Mouse (Mus musculus) olfactory bulb, adult 2 months (tissue): ENCODE data around the gene Stard3. TPM values are rescaled to one million over a fixed set of nuclear protein-coding genes. Genes with fewer than 3 reads are reported as not detected.

ENCODE experiments used
- H3K27ac ChIP-seq: fragments of 200-500 bp; 2 replicates; pipeline ENCODE4 v1.5.1; 2012; ENCODE audit warnings: low read depth, low read length; ENCODE audit not compliant: insufficient read depth
- H3K4me1 ChIP-seq: fragments of 200-500 bp; 2 replicates; pipeline ENCODE4 v1.6.1; 2012; ENCODE audit warnings: low read length; ENCODE audit not compliant: control insufficient read depth, insufficient read depth
- H3K4me3 ChIP-seq: fragments of 200-500 bp; 2 replicates; pipeline ENCODE4 v1.5.1; 2012; ENCODE audit warnings: mild to moderate bottlenecking, low read depth, low read length, moderate library complexity; ENCODE audit not compliant: insufficient read depth
- CTCF ChIP-seq: fragments of 200-500 bp; IDR thresholded peaks from 2 replicates; pipeline ENCODE4 v1.5.1; 2012; ENCODE audit warnings: low read depth, mild to moderate bottlenecking, low read length, moderate library complexity; ENCODE audit not compliant: insufficient read depth
- POLR2A ChIP-seq: fragments of 200-500 bp; IDR thresholded peaks from 2 replicates; pipeline ENCODE4 v1.6.1; 2012; ENCODE audit warnings: mild to moderate bottlenecking, low read depth, low read length, moderate library complexity; ENCODE audit not compliant: insufficient read depth
- WGBS: fragments of 180-500 bp; shearing (Covaris S2); methylation state at CpG from one replicate; pipeline ENCODE4 v1.1.7; 2018; 5-methylcytosine and 5-hydroxymethylcytosine counted together
- polyA plus RNA-seq: library from polyadenylated mRNA; stranded (reverse); fragments of >200 nt; gene quantifications from 2 replicates; pipeline ENCODE4 v1.2.4, GENCODE M21; 2012; ENCODE audit warnings: low replicate concordance; ENCODE audit not compliant: missing spikeins, insufficient read depth, insufficient read length

Gene Stard3
- polyA plus RNA-seq, 1 experiment, result not detected

- WGBS, result 54% methylated on average over 14 of the region's 14 CpGs
- Histone ChIP-seq H3K4me3 (no peak overlapping the region), H3K27ac (no peak overlapping the region), H3K4me1 (peaks cover 14% of the 10 kb centered on the region)
- TF ChIP-seq CTCF (no peak), POLR2A (no peak)
These were observed 3.7 kb upstream of the Stard3 start for GRCm38 (mm10) chr11:98354445-98354844.

GRCm38 (mm10) chr11:98355732-98356299 is 2.4 kb upstream of the Stard3 start:
- peaks cover 21% of the 10 kb centered on the region for H3K4me1 ChIP-seq
- no peak overlapping the region for H3K27ac ChIP-seq
- WGBS, result 7% methylated on average over 6 of the region's 6 CpGs
- TF ChIP-seq POLR2A (no peak), CTCF (0 out of 2 replicates have a peak, but pooled peaks have one; percentile 40)
- H3K4me3 ChIP-seq, result no peak overlapping the region

DNA sequence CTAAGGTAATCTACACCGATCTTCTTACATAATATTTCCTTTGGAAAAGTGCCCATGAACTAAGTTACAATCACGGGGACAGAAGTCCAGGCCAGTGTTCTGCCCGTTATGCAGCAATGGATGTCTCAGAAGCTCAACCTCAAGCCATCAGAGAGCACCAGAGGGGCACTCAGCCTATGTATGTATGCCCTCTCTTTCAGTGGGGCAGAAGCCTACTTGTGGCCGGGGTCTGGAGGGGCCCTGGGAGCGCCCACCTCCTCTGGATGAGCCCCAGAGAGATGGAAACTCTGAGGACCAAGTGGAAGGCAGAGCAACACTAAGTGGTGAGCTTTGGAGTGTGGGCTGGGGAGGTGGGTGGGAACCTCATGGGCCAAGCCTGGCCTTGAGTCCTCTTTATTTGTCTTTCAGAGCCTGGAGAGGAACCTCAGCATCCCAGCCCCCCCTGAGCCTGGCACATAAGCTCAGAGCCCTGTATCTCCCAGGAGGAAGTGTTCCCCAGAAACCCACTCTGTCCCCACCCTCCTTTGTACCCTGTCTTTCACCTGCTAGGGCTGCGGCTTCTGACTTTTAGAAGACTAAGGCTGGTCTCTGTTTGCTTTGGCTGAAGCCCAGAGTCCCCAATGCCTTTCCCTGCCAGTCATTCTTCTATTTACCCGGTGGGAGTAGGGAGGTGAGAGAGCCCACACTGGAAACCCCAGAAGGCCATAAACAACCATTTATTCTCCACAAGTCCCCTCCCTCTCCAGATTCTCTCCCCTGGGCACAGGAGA is 1.4 kb upstream of the Stard3 start:
- TF ChIP-seq CTCF (no peak), POLR2A (no peak)
- Histone ChIP-seq H3K27ac (no peak overlapping the region), H3K4me3 (no peak overlapping the region), H3K4me1 (peaks cover 25% of the 10 kb centered on the region)
- WGBS, result 70% methylated on average over 7 of the region's 7 CpGs

DNA sequence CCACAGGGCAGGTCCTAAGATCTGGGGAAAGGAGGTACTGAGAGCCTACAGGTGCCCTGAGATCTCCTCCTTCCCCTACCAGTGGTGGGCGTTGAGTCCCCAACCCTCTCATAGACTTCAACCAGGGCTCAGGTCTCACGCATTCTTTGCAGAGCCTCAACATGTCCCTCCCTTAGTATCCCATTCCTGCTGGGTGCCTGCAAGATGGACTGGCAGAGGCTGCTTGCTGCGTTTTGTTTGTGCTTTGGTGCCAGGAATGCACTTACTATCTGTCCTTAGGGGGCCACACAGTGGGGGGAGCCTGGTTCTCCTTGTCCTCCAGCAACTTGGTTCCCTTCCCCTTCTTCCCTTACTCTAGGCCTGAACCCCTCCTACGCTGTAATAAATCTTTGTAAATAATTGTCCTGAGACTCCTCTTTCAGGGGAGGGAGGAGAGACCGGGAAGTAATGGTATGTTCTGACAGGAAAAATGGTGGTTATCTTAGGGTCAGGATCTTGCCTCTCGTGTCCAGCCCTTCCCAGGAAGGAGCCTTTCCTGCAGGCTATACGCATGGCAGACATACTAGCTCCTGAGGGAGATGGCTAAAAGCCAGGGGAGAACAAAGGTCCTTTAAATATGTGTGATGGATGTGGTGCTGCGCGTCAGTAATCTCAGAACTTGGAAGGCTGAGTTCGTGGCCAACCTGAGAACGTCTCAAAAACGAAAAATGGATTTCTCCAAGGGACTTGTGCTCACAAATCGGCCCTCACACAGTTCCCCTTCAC is 590 bp upstream of the Stard3 start:
- 13% methylated on average over 13 of the region's 13 CpGs for WGBS

GRCm38 (mm10) chr11:98360866-98361521 is 2.8 kb downstream of the Stard3 start:
- WGBS, result 44% methylated on average over 9 of the region's 9 CpGs
- H3K27ac ChIP-seq, result no peak overlapping the region
- no peak overlapping the region for H3K4me3 ChIP-seq
- no peak for TF ChIP-seq POLR2A
- TF ChIP-seq CTCF, result no peak
- peaks cover 12% of the 10 kb centered on the region for H3K4me1 ChIP-seq

More for the DNA sequence above, 590 bp upstream of the Stard3 start:
- TF ChIP-seq CTCF (no peak), POLR2A (no peak)
- Histone ChIP-seq H3K4me3 (peak overlapping the region; percentile 44), H3K27ac (no peak overlapping the region), H3K4me1 (peaks cover 25% of the 10 kb centered on the region)

GRCm38 (mm10) chr11:98363817-98364216 is 5.6 kb downstream of the Stard3 start:
- peaks cover 12% of the 10 kb centered on the region for H3K4me1 ChIP-seq
- H3K27ac ChIP-seq, result no peak overlapping the region
- H3K4me3 ChIP-seq, result no peak overlapping the region
- TF ChIP-seq POLR2A, result no peak
- TF ChIP-seq CTCF, result no peak
- WGBS, result 87% methylated on average over 5 of the region's 5 CpGs

GRCm38 (mm10) chr11:98364410-98364809 is 6.2 kb downstream of the Stard3 start:
- H3K27ac ChIP-seq, result no peak overlapping the region
- WGBS, result 97% methylated on average over 5 of the region's 5 CpGs
- TF ChIP-seq CTCF, result no peak
- TF ChIP-seq POLR2A, result no peak
- H3K4me1 ChIP-seq, result peaks cover 11% of the 10 kb centered on the region
- H3K4me3 ChIP-seq, result no peak overlapping the region

DNA sequence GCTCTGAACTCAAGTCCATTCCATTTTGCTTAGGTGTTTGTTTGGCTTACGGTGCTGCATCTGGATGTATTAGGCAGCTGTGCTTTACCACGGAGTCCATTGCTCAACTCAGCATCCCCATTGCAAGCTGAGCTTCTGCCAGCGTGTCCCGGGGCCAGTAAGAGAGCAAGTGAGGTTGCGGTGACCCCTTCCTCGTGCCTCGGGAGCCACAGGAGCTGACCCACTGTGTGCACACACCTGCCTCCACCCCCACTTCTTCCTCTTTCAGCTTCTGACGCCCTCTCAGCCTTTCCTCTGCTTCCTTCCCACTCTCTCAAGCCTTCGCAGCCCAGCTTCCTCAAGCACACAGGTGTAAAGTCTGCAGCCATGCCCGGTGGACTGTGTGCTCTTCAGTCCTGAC is 8.1 kb downstream of the Stard3 start:
- Histone ChIP-seq H3K27ac (no peak overlapping the region), H3K4me1 (peaks cover 8% of the 10 kb centered on the region), H3K4me3 (no peak overlapping the region)
- TF ChIP-seq POLR2A (no peak), CTCF (no peak)
- 82% methylated on average over 10 of the region's 10 CpGs for WGBS
